In the genomic region with DNA sequence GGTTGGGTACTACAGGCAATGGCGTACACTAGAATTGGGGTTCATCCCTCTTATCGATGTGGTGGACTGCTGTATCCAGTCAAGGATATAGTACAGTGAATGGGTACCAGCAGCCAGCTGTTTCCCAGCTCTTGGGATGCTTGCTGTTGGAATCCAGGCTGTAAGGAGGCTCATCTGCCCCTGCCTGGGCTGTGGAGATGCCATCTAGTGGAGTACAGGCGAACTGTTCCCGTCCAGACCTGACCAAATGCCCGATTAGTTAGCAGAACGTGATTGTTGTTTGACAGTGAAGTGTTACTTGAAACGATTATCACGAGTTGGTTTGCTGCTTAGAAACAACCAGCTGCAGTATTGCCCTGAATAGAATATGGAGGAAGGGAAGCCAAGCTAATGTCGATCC, we compare ENCODE assay signal across 8 mouse cellular contexts.
DNase-seq lines count a peak whose midpoint lies in the region; ATAC-seq lines count a peak whose summit lies in the region.

No protein-coding gene starts in this region.

- H3K9me3 ChIP-seq in liver, embryonic 13.5 days (replicated peaks) = no peaks in the 10 kb centered on the region

- peaks cover 10% of the 10 kb centered on the region; the same call in 1 of the 2 replicates for H3K4me1 ChIP-seq in liver, embryonic 13.5 days (replicated peaks)

- no peak overlapping the region for H3K9ac ChIP-seq in liver, embryonic 13.5 days

- H3K27me3 ChIP-seq in liver, embryonic 13.5 days = no peaks in the 10 kb centered on the region

- DNase-seq in urinary bladder, adult 18-20 months (ENCODE audit: low spot score in 2 of 2) = peak; percentile 12 to 34
- DNase-seq in urinary bladder, postnatal 10 days (ENCODE audit: low spot score) = no peak
- peak; percentile 38 for DNase-seq in gastrocnemius, postnatal 25 days
- peak; percentile 65 for DNase-seq in kidney, postnatal 25 days
- no peak for DNase-seq in liver, embryonic 13.5 days
- peak; percentile 33 for DNase-seq in retina, postnatal 7 days (ENCODE audit: low read depth, low spot score)

- H3K4me2 ChIP-seq in liver, embryonic 13.5 days = no peak overlapping the region

- 27% methylated on average over 9 of the region's 9 CpGs for WGBS in liver, embryonic 13.5 days (ENCODE audit: insufficient replicate concordance)

- ATAC-seq in common myeloid progenitor, adult 5-6 weeks (replicated peaks; ENCODE audit: low read depth, poor library complexity, severe bottlenecking) = peak; percentile 37
- 0 out of 2 replicates have a peak, but pooled peaks have one; percentile 24 for ATAC-seq in liver, embryonic 13.5 days (ENCODE audit: low read depth)
- no peak for ATAC-seq in inflammation-experienced regulatory T-cells, adult 6 months

- no peak overlapping the region for H3K4me3 ChIP-seq in liver, embryonic 13.5 days (replicated peaks)

- H3K27ac ChIP-seq in liver, embryonic 13.5 days = no peak overlapping the region

- H3K36me3 ChIP-seq in liver, embryonic 13.5 days = no peaks in the 10 kb centered on the region

Comparison
In these comparisons a context has a peak if more than half of its experiments do, and no peak if none do; other contexts are left out.
1. DNase-seq: peak in urinary bladder, adult 18-20 months (2 of 2), gastrocnemius, postnatal 25 days (single experiment), kidney, postnatal 25 days (2 of 2) and retina, postnatal 7 days (single experiment); none in urinary bladder, postnatal 10 days (single experiment) and liver, embryonic 13.5 days (single experiment).